Mouse (Mus musculus) spleen, adult 12 weeks (tissue): ENCODE measurements around the gene Gm4131.

Experiments used
- DNase-seq: peaks from one replicate; pipeline ENCODE4 v3.0.0; 2022; ENCODE audit warnings: low spot score

Gene Gm4131

DNA sequence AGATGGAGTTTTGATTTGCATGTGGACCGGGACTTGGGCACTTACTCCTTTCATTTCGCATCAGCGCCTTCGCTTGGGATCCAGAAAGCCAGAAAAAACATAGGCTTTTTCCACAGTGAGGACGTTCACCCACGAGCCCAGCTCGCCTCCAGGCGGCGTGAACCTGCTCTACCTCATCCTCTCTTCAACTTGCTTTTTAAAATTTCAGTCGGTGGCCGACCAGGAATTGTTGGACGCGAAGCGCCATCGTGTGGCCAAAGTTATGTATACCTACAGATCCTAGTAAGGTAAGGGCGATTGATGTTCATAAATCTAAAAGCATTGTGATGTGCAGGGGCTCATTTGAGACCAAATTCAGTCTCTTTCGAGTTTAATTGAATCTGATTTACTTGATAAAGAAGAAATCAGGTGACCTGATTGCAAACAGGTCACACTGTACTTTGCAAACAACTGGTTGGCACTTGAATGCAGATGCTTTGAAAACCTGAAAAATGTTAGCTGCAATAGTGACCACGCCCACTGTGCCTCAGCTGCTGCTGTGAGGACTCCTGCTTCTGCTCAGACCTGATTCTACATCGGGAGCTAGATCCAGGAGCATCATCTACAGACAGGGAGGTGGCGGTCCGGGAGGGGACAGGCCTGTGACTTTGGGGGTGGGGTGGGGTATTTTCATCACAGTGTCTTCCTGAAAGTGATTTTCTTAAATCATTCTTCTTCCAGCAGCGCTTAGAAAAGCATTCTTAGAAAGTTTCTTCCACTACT, 109.1 kb downstream of the Gm4131 start:
- DNase-seq = peak; percentile 37

DNA sequence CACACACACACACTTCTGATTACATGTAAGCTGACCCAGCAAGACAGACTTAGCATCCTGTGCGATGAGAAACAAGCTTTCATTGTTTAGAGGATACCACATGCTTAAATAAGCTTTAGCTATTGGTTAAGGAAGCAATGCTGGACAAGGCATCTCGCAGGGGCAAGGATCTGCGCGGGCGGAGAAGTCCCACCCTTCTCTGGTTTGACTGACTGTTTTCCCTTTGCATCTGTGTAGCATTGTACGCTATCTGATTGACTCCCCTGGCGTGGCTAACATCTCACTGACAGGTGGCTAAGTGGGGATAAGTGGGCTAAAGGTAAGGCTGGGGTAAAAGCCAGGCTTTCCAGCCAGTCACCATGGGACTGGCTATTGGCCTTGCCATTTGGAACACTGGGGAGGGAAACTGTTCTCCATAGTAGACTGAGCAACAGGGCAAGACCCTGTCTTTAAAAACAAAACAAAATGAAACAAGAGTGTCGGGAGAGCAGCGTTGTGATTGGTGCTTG, 110.4 kb downstream of the Gm4131 start, which contains the start of gene Gucy1b2:
Gucy1b2 (minus strand) TSS at position 51 of the 509 bp plus-strand sequence.
- no peak for DNase-seq

DNA sequence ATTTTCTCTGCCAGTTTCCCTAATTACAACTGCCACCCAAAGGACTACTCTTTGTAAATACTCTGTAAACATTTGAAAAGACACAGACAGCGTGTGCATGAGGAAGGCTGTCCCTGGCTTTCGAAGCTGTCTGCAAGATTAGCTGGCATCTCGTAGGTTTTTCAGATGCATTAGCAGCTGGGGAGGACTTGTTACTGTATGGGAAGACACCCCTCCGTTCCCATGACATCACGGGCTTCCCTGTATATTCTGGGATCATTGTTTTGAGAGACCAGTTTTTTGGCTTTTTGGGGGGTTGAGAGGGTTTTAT, 111.2 kb downstream of the Gm4131 start:
- DNase-seq = no peak

DNA sequence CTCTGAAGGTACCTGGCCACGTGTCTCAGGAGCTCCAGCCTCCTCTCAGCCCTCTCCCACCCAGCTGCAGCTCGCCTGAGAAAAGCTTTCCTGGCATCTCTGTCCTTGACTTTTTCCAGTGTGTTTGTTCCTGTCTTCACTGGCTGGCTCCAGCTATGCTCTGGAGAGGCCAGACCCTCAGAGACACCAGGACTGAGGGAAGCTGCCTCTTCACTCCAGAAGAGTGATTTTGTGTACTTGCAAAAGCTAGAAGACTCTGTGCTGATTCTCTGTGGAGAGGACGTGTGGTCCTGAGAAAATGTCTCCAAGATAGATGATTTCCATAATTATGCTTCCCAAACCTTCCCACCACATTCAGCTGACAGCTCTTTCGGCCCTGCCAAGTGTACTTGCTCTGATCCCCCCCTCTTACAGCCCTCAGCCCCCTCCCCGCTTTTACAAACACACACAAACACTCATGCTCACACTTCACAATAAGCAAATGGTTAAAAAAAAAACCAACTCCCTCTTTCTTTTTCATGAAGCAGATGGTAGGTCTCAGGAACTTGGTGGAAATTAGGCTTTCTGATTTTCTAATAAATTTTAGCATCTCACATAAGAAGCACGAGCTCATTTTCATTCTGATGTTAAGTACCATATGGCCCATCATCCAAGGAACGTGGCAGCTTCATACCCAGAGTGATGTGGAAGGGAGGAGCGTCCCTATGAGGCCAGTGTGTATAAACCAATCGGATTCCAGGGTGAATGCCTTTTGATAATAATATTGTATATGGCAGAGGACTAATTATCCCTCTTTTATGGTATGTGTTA, 111.8 kb downstream of the Gm4131 start:
- no peak for DNase-seq

DNA sequence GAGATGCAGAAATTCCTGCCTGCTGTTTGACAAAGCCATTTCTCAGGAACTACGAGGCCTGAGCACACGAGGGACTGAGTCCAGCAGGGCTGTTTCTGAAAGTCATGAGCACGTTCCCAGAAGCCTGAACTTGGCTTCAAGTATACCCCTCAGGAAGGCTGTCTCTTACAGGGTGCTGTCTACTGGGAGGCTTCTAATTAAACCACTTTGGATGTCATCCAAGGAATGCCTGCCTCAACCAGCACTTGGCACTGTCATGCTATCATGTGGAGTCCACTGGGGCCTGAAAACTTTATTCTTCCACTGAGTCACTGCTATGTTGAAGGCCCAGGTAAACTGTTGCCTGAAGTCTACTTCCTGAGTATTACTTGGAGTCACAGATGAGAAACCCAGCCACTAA, 112.6 kb downstream of the Gm4131 start:
- DNase-seq = no peak

DNA sequence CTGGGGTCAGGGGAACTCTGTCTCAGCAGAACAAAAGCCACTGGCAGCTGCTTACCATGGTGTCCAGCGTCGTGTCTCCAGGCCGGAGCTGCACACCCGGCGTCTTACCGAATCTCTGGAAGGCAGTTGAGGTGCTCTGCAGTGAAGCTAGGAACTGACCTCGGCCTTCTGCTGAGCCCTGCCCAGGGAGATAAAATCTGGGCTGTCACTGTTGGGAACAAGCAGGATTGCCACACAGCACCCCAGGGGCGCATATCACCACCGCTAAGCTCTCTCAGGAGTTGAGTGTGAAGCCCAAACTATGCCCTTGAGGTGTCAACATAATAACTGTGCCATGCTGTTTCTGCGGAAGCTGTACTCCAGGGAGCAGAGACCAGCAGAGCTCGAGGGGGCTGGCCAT, 113.4 kb downstream of the Gm4131 start:
- no peak for DNase-seq

DNA sequence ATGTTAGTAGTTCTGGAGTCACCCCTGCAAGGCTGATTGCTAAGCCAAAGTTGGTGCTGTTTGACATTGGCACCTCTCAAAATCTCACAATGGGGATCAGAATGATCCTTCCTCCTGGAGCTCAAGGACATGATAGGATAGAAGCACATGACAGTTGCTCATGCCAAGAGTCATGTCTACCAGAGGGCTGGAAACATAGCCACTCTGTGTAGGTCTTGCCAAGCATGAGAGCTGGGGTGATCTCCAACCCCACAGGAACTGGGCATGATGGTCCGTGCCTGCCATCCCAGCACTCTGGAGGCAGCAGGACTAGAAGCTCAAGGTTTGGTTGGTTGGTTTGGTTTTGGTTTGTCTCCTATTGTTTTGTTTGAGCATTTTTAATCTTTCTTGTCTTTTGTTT, 116.0 kb downstream of the Gm4131 start:
- DNase-seq = no peak

DNA sequence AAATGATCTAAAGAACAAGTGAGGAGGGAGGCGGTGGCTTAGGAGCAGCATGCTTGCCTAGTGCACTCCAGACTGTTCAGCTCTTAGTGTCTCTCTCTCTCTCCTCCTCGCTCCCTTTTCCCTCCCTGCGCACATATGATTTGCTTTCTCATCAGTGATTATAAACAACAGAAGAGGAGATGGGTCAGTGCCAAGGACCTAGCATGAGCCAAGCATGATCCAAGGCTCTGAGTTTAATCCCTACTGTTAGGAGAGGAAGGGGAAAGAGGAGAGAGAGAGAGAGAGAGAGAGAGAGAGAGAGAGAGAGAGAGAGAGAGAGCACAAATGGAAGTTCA, 119.5 kb downstream of the Gm4131 start:
- DNase-seq = no peak

DNA sequence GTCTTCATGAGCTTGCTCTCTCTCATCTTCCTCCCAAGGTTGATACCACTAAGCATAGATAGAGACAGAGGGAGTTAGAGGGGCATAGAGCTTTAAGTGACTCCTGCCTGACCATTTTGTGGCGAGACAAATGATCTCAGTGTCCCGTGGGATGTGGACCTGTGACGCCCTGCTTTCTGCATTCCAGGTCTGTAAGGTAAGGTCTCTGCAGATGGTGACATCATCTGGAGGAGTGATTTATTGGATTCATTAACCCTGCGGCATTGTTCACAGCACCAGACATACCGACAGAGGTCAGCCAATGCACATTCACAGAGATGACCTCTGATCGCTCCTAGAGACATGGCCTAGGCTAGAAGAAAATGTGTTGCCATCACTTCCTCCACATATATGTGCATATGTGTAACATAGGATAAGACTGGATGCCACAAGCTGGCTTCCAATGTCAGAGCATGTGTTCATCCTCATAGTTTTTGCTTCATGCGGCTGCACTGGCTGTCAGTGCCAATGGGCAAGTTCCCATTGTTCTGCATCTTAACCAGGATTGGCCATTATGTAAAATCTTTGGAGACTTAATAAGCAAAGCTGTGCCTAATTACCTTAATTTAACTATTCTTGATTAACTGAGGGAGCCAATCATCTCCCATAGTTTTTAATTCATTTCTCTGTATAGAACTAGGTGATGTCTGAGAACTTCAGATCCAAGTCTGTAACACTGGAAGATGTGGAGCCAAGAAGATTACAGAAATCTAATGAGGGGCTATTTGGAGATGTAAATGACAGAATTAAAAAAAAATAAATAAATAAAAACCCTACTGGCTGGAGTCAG, 120.1 kb downstream of the Gm4131 start:
- DNase-seq = no peak

DNA sequence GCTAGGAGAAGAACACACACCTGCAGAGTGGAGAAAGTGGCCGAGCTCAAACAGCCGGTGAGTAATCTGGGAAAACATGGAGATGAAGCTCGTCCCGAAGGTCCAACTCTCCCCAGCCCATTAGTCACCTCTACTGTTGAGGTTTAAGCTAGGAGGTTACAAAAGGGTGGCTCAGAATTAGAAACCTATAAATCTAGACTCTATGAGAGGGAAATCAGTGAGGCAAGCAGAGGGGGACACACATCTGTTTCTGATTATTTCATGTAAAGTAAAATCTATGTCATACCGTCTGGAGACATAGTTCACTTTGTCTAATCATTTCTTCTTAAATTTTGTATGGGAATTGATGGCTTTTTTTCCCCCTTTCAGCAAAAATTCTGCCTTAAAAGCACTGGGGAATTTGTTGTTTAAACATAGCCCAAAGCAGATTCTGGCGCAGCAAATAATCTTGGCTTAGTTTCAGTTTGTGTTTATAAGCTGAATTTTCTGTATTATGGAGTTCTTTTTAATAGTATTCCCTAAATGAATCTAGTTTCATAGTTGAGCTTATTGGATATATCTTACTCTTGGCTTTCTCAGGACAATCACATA, 122.8 kb downstream of the Gm4131 start:
- no peak for DNase-seq

DNA sequence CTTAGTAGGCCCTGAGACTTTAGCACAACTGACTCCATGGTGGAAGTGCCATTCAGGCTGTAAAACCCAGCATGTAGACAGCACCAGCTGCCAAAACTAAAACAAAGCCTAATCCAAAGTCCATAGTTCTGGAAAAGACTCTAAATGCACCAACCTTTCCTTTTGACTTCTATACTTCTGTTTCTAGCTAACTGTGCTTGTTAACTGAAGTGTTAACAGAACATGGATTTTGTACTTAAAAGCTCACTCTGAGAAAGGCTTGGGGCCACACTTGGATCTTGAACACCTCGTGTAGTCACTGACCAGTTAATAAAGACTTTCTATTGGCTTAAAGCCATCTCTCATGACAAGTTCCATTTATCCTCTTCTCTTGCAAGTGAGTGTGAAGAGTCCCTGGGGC, 123.8 kb downstream of the Gm4131 start:
- no peak for DNase-seq

DNA sequence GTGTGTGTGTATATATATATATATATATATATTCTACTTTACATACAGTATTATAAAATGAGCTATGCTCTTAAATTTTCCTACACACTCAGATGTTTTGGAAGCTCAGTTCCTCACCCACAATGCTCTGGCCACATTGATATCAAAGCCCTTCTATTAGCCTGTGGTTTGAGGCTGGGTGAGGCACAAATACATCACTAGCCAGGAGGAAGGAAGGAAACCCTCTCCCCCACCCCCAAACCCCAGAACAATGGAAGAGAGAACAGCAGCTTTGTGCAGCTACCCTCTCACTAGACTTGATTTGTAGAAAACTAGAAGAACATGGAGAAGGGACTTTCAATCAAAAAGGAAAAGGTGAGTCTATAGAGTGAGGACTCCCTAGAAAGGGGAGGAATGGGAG, 126.7 kb downstream of the Gm4131 start:
- no peak for DNase-seq

DNA sequence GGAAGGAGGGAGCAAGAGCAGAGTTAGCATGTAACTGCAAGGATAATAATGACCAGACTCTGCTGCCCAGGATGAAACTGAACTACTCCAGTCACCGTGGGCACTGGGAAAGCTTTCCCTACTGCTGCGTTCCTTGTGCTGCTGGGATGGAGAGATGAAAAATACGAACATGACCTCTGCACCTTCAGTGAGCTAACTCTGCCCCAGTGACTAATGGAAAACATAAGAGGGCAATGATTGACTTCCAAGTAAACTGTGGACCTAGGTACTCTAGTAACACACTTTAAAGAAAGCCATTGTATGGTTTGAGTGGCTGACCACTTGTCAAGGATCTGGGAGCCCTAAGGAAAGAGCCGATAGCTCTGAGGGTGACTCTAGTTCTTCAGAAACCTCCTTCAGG, 128.5 kb downstream of the Gm4131 start:
- DNase-seq = no peak

DNA sequence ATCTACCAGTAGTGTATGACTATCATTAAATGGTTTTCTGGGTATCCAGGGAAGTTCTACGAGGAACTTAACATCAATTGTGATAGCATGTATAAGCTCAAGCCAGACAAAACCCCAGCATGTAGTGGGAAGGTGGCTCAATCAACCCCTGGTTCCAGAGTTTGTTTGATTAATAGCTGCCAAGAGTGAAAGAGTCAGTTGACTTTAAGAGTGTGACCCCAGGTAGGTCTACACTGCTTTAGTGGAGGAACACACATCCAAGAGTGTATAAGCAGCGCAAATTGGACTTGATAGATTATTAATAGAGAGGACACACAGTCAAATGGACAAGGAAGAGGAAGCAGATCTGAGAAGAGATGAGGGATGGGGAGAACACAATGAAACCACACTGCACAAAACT, 128.9 kb downstream of the Gm4131 start:
- DNase-seq = no peak

DNA sequence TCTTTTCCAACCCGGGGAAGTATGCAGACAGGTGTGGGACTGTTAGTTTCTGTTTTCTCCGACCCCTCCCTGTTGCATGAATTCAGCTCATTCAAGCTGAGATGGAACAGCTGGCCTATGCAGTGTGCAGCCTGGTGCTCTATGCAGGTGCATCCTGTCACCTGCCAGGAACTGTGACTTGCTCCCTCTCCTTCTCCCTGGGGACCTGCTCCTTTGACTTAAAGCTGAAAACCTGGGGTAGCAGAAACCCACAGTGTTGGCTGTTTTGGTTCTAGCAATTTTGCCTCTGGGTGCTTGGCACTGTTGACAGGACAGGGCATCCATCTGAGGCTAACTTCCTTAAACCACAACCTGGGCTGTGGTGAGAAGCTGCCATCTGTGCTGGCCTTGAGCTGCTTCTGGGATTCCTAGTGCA, 141.4 kb downstream of the Gm4131 start:
- no peak for DNase-seq

DNA sequence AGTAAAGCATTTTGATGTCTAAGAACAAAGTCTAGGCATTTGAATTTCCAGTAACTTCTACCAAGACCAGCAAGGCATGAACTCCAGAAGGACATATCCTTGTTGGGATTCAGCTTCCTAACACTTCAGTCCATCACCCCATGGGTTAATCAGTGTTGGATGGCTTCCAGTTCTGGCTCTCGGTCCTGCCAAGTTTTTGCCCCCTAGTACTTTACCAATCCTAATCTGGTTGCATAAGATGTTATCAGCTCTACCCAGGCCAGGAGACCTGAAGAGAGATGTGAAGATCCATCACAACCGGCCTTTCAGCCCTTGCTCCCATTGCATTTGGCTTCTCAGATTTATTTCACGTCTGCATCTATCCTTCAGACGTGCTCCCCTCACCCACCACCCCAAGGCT, 144.5 kb downstream of the Gm4131 start:
- no peak for DNase-seq

DNA sequence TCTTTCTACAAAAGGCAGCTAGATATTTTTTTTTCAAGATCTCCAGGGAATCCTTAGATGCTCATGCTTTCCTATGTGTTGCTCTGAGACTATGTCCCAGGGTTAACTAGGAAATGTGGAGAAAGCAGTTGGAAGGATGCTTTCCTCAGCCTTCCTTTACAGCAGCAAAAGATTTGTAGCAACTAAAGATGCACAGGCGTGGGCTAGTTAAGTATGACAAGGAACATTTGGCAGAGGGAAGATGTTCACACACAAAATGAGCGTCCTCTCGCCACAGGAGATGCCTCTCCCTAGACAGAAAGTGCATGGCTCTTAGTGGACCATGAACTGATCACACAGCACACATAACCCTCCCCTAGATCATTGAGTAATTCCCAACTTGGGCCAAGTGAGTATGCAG, 149.2 kb downstream of the Gm4131 start:
- no peak for DNase-seq

DNA sequence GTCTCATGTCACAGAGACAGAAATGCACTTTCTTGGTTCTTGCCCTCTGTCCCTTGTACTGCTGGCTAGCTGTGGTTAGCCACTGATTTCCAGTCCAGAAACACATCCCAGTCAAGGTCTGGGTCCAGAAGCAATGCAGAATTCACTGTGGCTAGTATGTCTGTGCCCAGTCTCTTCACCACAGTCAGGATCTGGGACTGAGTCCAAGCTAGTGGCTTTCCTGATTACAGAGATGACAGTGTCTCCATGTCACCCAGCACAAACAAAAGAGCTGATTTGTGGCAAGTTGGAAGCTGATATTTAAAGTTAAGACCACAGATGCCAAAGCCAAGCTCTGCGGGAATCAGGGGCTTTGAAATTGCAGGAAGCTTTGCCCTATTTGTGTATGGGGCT, 150.0 kb downstream of the Gm4131 start:
- no peak for DNase-seq

DNA sequence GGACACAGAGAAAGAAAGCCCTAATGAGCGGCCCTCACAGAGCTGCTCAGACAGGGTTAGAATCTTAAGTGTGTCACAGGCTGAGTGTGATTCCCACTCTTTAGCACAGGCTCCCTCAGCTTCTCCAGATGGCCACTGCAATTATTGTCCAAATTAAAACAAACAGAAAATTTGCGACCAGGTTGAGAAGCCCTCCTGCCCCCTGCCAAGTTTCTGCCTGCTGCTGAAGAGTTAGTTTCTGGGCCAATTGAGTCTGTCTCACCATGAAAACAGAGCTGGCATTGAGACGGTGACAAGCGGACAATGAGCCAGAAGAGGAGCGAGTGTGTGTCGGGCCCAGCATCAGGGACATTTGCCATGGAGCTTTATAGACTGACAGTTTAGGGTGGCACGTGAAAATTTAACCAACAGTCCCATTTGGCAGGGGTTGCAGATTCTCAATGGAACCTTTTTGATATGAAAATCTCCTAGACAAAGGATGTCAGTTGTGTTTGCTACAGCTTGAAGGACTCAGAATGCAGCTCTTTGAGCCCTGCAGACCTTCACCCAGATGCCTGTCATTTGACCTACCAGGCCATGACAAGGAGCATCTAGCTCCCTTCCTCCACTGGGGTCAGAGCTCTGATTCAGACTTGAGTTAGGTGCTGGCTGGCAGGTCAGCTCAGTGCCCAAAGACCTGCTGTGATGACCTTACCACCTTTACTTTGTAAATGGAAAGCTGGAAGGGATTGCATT, 150.5 kb downstream of the Gm4131 start:
- no peak for DNase-seq
